Comparison of ENCODE assay signal across 14 mouse cellular contexts in the genomic region with DNA sequence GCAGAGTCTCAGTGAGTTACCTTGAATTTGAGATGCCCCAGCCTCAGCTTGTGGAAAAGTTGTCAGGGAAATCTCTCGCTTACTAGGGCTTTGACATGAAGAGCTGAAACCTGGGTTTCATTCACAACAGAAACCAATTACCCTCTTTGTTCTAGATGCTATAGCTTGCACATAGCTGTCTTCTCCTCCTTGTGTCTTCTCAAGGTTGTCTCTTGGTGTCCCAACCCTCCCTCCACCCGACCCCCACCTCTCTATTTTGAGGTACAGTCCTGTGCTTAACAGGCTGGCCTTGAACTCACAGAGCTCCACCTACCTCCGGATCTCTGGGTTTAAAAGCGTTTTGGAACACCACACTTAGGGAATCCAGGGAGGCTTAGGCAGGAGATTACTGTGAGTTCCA.
"Had no signal": no experiment of that assay in that cellular context is flagged by ENCODE, and none has a peak within 500 bp of the region (broad histone marks: within the 10 kb centered on the region; RNA-seq: fewer than 3 reads in every experiment).

No protein-coding gene starts in this region.

- H3K36me3 ChIP-seq: midbrain, embryonic 13.5 days; midbrain, embryonic 15.5 days; neural tube, embryonic 12.5 days had no signal

- H3K27ac ChIP-seq: midbrain, embryonic 13.5 days; midbrain, embryonic 15.5 days; neural tube, embryonic 12.5 days had no signal

- H3K27me3 ChIP-seq: megakaryocyte, embryonic 14.5 days; midbrain, embryonic 13.5 days; midbrain, embryonic 15.5 days; neural tube, embryonic 12.5 days had no signal

- H3K4me1 ChIP-seq: midbrain, embryonic 13.5 days; midbrain, embryonic 15.5 days; neural tube, embryonic 12.5 days had no signal

- H3K4me3 ChIP-seq: megakaryocyte, embryonic 14.5 days; midbrain, embryonic 13.5 days; midbrain, embryonic 15.5 days; neural tube, embryonic 12.5 days had no signal

- H3K9me3 ChIP-seq: midbrain, embryonic 13.5 days; midbrain, embryonic 15.5 days; neural tube, embryonic 12.5 days had no signal

- DNase-seq: lung, adult 18-20 months; lung, embryonic 14.5 days; lung, postnatal 10 days; lung, postnatal 4 days; right cerebral cortex, postnatal 25 days; right cerebral cortex, postnatal 4 days; spleen, adult 18-20 months; thymus, adult 18-20 months; thymus, postnatal 14 days; thymus, postnatal 36 days had no signal
